Mouse (Mus musculus) heart, embryonic 16.5 days (tissue): ENCODE results near the gene Mef2b. TPM values are rescaled to one million over a fixed set of nuclear protein-coding genes. Genes with fewer than 3 reads are reported as not detected.
A peak's percentile ranks its signal among the peaks of the same experiment; 100 is the strongest.

Experiments
- ATAC-seq: fragments of 200-750 bp; cut with Nextera tagmentation; replicated peaks from 2 replicates; pipeline ENCODE4 v1.8.0; 2017; ENCODE audit warnings: moderate number of reproducible peaks; ENCODE audit not compliant: insufficient read depth, low FRiP score; ENCODE audit errors: extremely low read depth
- H3K27ac ChIP-seq: fragments of 300-500 bp; sonication (generic); 2 replicates; pipeline ENCODE4 v1.5.1; 2014; ENCODE audit warnings: mild to moderate bottlenecking, low read length, control low read depth, moderate library complexity
- H3K27me3 ChIP-seq: fragments of 300-500 bp; sonication (generic); 2 replicates; pipeline ENCODE4 v1.6.1; 2014; ENCODE audit warnings: low read length, mixed read lengths; ENCODE audit not compliant: control insufficient read depth, insufficient read depth
- H3K36me3 ChIP-seq: fragments of 300-500 bp; sonication (generic); 2 replicates; pipeline ENCODE4 v1.6.1; 2014; ENCODE audit not compliant: control insufficient read depth, insufficient read depth
- H3K4me1 ChIP-seq: fragments of 300-500 bp; sonication (generic); 2 replicates; pipeline ENCODE4 v1.6.1; 2014; ENCODE audit warnings: low read length, mixed read lengths; ENCODE audit not compliant: control insufficient read depth, insufficient read depth
- H3K4me2 ChIP-seq: fragments of 300-500 bp; sonication (generic); 2 replicates; pipeline ENCODE4 v1.6.1; 2014; ENCODE audit warnings: low read depth, mild to moderate bottlenecking, control low read depth, low read length
- H3K4me3 ChIP-seq: fragments of 300-500 bp; sonication (generic); 2 replicates; pipeline ENCODE4 v1.5.1; 2014; ENCODE audit warnings: mild to moderate bottlenecking, control low read depth, low read length
- H3K9ac ChIP-seq: fragments of 300-500 bp; sonication (generic); 2 replicates; pipeline ENCODE4 v1.6.1; 2014; ENCODE audit warnings: low read length, control low read depth
- H3K9me3 ChIP-seq: fragments of 300-500 bp; sonication (generic); replicated peaks from 2 replicates; pipeline ENCODE4 v1.6.1; 2016; ENCODE audit warnings: low read length; ENCODE audit not compliant: control insufficient read depth
- WGBS: fragments of 180-500 bp; shearing (Covaris S2); extraction: QIAGEN DNeasy Blood & Tissue Kit; methylation state at CpG from one replicate; pipeline ENCODE4 v1.1.7; 2014; 5-methylcytosine and 5-hydroxymethylcytosine counted together
- polyA plus RNA-seq: library from polyadenylated mRNA; unstranded; fragments of >200 nt; fragmentation: Nextera tagmentation; extraction: Ambion mirVana; gene quantifications from 2 replicates; pipeline ENCODE4 v1.2.1, GENCODE M21; 2015

The Mef2b gene
- polyA plus RNA-seq, 1 experiment from 2014 or later = 1.1 TPM

- Histone ChIP-seq H3K4me2 (no peak overlapping the region), H3K9me3 (no peaks in the 10 kb centered on the region), H3K9ac (no peak overlapping the region), H3K4me1 (peaks cover 8% of the 10 kb centered on the region; the same call in 1 of the 2 replicates), H3K36me3 (no peaks in the 10 kb centered on the region), H3K4me3 (no peak overlapping the region), H3K27ac (no peak overlapping the region), H3K27me3 (no peaks in the 10 kb centered on the region)
- WGBS = 45% methylated on average over 3 of the region's 3 CpGs
- ATAC-seq = no peak
These were observed 61.9 kb downstream of the Mef2b start for GRCm38 (mm10) chr8:70201417-70201816.

GRCm38 (mm10) chr8:70203072-70203471 is 63.6 kb downstream of the Mef2b start:
- H3K27me3 ChIP-seq = no peaks in the 10 kb centered on the region
- 77% methylated on average over 4 of the region's 4 CpGs for WGBS
- H3K4me1 ChIP-seq = peaks cover 8% of the 10 kb centered on the region; the same call in 1 of the 2 replicates
- no peak overlapping the region for H3K4me3 ChIP-seq
- no peak overlapping the region for H3K9ac ChIP-seq
- no peaks in the 10 kb centered on the region for H3K9me3 ChIP-seq
- H3K4me2 ChIP-seq = no peak overlapping the region
- no peak for ATAC-seq
- no peak overlapping the region for H3K27ac ChIP-seq
- H3K36me3 ChIP-seq = no peaks in the 10 kb centered on the region

- no peaks in the 10 kb centered on the region for H3K36me3 ChIP-seq
- peaks cover 8% of the 10 kb centered on the region; the same call in 1 of the 2 replicates for H3K4me1 ChIP-seq
- no peak overlapping the region for H3K4me2 ChIP-seq
- WGBS = 33% methylated on average over 1 of the region's 1 CpGs
- H3K9me3 ChIP-seq = no peaks in the 10 kb centered on the region
- no peak for ATAC-seq
- H3K27me3 ChIP-seq = no peaks in the 10 kb centered on the region
- no peak overlapping the region for H3K9ac ChIP-seq
- peak overlapping the region; percentile 78 for H3K27ac ChIP-seq
- H3K4me3 ChIP-seq = no peak overlapping the region
These were observed 65.2 kb downstream of the Mef2b start for GRCm38 (mm10) chr8:70204757-70205156.

- WGBS = 46% methylated on average over 1 of the region's 1 CpGs
- Histone ChIP-seq H3K9ac (no peak overlapping the region), H3K4me2 (no peak overlapping the region), H3K36me3 (no peaks in the 10 kb centered on the region), H3K4me3 (no peak overlapping the region), H3K9me3 (no peaks in the 10 kb centered on the region), H3K27ac (no peak overlapping the region), H3K27me3 (no peaks in the 10 kb centered on the region), H3K4me1 (peaks cover 9% of the 10 kb centered on the region)
- no peak for ATAC-seq
These were observed 68.6 kb downstream of the Mef2b start for GRCm38 (mm10) chr8:70208130-70208529.

- Histone ChIP-seq H3K4me1 (peaks cover 11% of the 10 kb centered on the region), H3K27ac (peak overlapping the region; percentile 56), H3K9ac (peak overlapping the region; percentile 47; the same call in 1 of the 2 replicates), H3K36me3 (no peaks in the 10 kb centered on the region), H3K4me2 (peak overlapping the region; percentile 68), H3K27me3 (no peaks in the 10 kb centered on the region), H3K9me3 (no peaks in the 10 kb centered on the region), H3K4me3 (peak overlapping the region; percentile 9; the same call in 1 of the 2 replicates)
- 17% methylated on average over 8 of the region's 8 CpGs for WGBS
- no peak for ATAC-seq
These were observed 71.0 kb downstream of the Mef2b start for GRCm38 (mm10) chr8:70210538-70210937.

- H3K4me3 ChIP-seq = peak overlapping the region; percentile 65
- no peaks in the 10 kb centered on the region for H3K36me3 ChIP-seq
- H3K9me3 ChIP-seq = no peaks in the 10 kb centered on the region
- H3K27me3 ChIP-seq = no peaks in the 10 kb centered on the region
- peak overlapping the region; percentile 69 for H3K9ac ChIP-seq
- ATAC-seq = no peak
- H3K4me2 ChIP-seq = peak overlapping the region; percentile 68
- H3K4me1 ChIP-seq = peaks cover 11% of the 10 kb centered on the region
- no peak overlapping the region for H3K27ac ChIP-seq
- WGBS = 61% methylated on average over 1 of the region's 1 CpGs
These were observed 71.8 kb downstream of the Mef2b start for GRCm38 (mm10) chr8:70211275-70211674.

GRCm38 (mm10) chr8:70211726-70212111 is 72.2 kb downstream of the Mef2b start:
- WGBS = 2% methylated on average over 31 of the region's 31 CpGs
- peak overlapping the region; percentile 68 for H3K4me2 ChIP-seq
- peak overlapping the region; percentile 65 for H3K4me3 ChIP-seq
- peak overlapping the region; percentile 69 for H3K9ac ChIP-seq
- no peaks in the 10 kb centered on the region for H3K9me3 ChIP-seq
- H3K27me3 ChIP-seq = no peaks in the 10 kb centered on the region
- peaks cover 14% of the 10 kb centered on the region for H3K4me1 ChIP-seq
- no peaks in the 10 kb centered on the region for H3K36me3 ChIP-seq
- peak overlapping the region; percentile 53; the same call in 1 of the 2 replicates for H3K27ac ChIP-seq
- ATAC-seq = no peak

GRCm38 (mm10) chr8:70212112-70213055 is 72.9 kb downstream of the Mef2b start, which contains the start of gene Slc25a42:
Gene Slc25a42, minus strand, starts transcription at chr8:70212305.
- peaks cover 15% of the 10 kb centered on the region for H3K4me1 ChIP-seq
- peak within 1 kb of the TSS; percentile 69 for H3K9ac ChIP-seq
- peak within 1 kb of the TSS; percentile 72 for H3K27ac ChIP-seq
- no peaks in the 10 kb centered on the region for H3K36me3 ChIP-seq
- H3K27me3 ChIP-seq = no peaks in the 10 kb centered on the region
- peak within 1 kb of the TSS; percentile 65 for H3K4me3 ChIP-seq
- H3K9me3 ChIP-seq = no peaks in the 10 kb centered on the region
- H3K4me2 ChIP-seq = peak within 1 kb of the TSS; percentile 68
- peak; percentile 96 for ATAC-seq
- WGBS = under 1% methylated on average over 66 of the region's 66 CpGs

GRCm38 (mm10) chr8:70214411-70214810 is 74.9 kb downstream of the Mef2b start:
- Histone ChIP-seq H3K9ac (no peak overlapping the region), H3K4me3 (no peak overlapping the region), H3K27ac (no peak overlapping the region), H3K4me2 (no peak overlapping the region), H3K36me3 (no peaks in the 10 kb centered on the region), H3K27me3 (no peaks in the 10 kb centered on the region), H3K9me3 (no peaks in the 10 kb centered on the region), H3K4me1 (peaks cover 19% of the 10 kb centered on the region)
- ATAC-seq = no peak
- WGBS = 67% methylated on average over 3 of the region's 3 CpGs
